Mouse (Mus musculus): ENCODE measurements around the gene Olfr52. TPM values are rescaled to one million over a fixed set of nuclear protein-coding genes. Genes with fewer than 3 reads are reported as not detected.

Gene Olfr52
- polyA plus RNA-seq, 1 experiment from 2014 or later: not detected

Other genes with a start within 250 kb of the Olfr52 start
- gene Olfr1028, start 235.2 kb downstream of the Olfr52 start, polyA plus RNA-seq (2015; fragmentation: Nextera tagmentation; extraction: Ambion mirVana): not detected in 2 replicates
- gene Olfr1029, start 211.8 kb downstream of the Olfr52 start, polyA plus RNA-seq (2015; fragmentation: Nextera tagmentation; extraction: Ambion mirVana): not detected in 2 replicates
- gene Olfr1030, start 206.4 kb downstream of the Olfr52 start, polyA plus RNA-seq (2015; fragmentation: Nextera tagmentation; extraction: Ambion mirVana): not detected in 2 replicates
- not detected in 2 replicates for gene Olfr1031, start 195.4 kb downstream of the Olfr52 start, polyA plus RNA-seq (2015; fragmentation: Nextera tagmentation; extraction: Ambion mirVana)
- gene Olfr1032, start 180.1 kb downstream of the Olfr52 start, polyA plus RNA-seq (2015; fragmentation: Nextera tagmentation; extraction: Ambion mirVana): not detected in 2 replicates
- 3.6 and 5.2 TPM in 2 replicates for gene Olfr1033, start 165.1 kb downstream of the Olfr52 start, polyA plus RNA-seq (2015; fragmentation: Nextera tagmentation; extraction: Ambion mirVana)
- 0.05 and 0.10 TPM in 2 replicates for gene Olfr1034, start 139.8 kb downstream of the Olfr52 start, polyA plus RNA-seq (2015; fragmentation: Nextera tagmentation; extraction: Ambion mirVana)
- gene Olfr1036, start 111.7 kb downstream of the Olfr52 start, polyA plus RNA-seq (2015; fragmentation: Nextera tagmentation; extraction: Ambion mirVana): not detected in 2 replicates
- gene Olfr1037, start 98.3 kb downstream of the Olfr52 start, polyA plus RNA-seq (2015; fragmentation: Nextera tagmentation; extraction: Ambion mirVana): not detected in 2 replicates
- gene Olfr1039, start 49.8 kb downstream of the Olfr52 start, polyA plus RNA-seq (2015; fragmentation: Nextera tagmentation; extraction: Ambion mirVana): not detected in 2 replicates
- not detected in 2 replicates for gene Olfr1040, start 39.0 kb downstream of the Olfr52 start, polyA plus RNA-seq (2015; fragmentation: Nextera tagmentation; extraction: Ambion mirVana)
- not detected in 2 replicates for gene Olfr1042, start 23.8 kb downstream of the Olfr52 start, polyA plus RNA-seq (2015; fragmentation: Nextera tagmentation; extraction: Ambion mirVana)
- gene Olfr1043, start 18.2 kb downstream of the Olfr52 start, polyA plus RNA-seq (2015; fragmentation: Nextera tagmentation; extraction: Ambion mirVana): not detected in 2 replicates
- gene Olfr1044, start 7.9 kb downstream of the Olfr52 start, polyA plus RNA-seq (2015; fragmentation: Nextera tagmentation; extraction: Ambion mirVana): not detected in 2 replicates
- gene Olfr1045, start 17.3 kb upstream of the Olfr52 start, polyA plus RNA-seq (2015; fragmentation: Nextera tagmentation; extraction: Ambion mirVana): not detected in 2 replicates
- not detected in 2 replicates for gene Olfr1046, start 33.6 kb upstream of the Olfr52 start, polyA plus RNA-seq (2015; fragmentation: Nextera tagmentation; extraction: Ambion mirVana)
- not detected in 2 replicates for gene Olfr1047, start 45.7 kb upstream of the Olfr52 start, polyA plus RNA-seq (2015; fragmentation: Nextera tagmentation; extraction: Ambion mirVana)
- gene Olfr1048, start 54.6 kb upstream of the Olfr52 start, polyA plus RNA-seq (2015; fragmentation: Nextera tagmentation; extraction: Ambion mirVana): not detected in 2 replicates
- not detected in 2 replicates for gene Olfr1049, start 72.6 kb upstream of the Olfr52 start, polyA plus RNA-seq (2015; fragmentation: Nextera tagmentation; extraction: Ambion mirVana)
- not detected in 2 replicates for gene Olfr1051, start 93.4 kb upstream of the Olfr52 start, polyA plus RNA-seq (2015; fragmentation: Nextera tagmentation; extraction: Ambion mirVana)
- gene Olfr1052, start 106.8 kb upstream of the Olfr52 start, polyA plus RNA-seq (2015; fragmentation: Nextera tagmentation; extraction: Ambion mirVana): not detected in 2 replicates
- gene Olfr1053, start 129.6 kb upstream of the Olfr52 start, polyA plus RNA-seq (2015; fragmentation: Nextera tagmentation; extraction: Ambion mirVana): not detected in 2 replicates
- not detected in 2 replicates for gene Olfr1054, start 149.8 kb upstream of the Olfr52 start, polyA plus RNA-seq (2015; fragmentation: Nextera tagmentation; extraction: Ambion mirVana)
- gene Olfr1055, start 164.6 kb upstream of the Olfr52 start, polyA plus RNA-seq (2015; fragmentation: Nextera tagmentation; extraction: Ambion mirVana): not detected in 2 replicates
- gene Olfr1056, start 176.8 kb upstream of the Olfr52 start, polyA plus RNA-seq (2015; fragmentation: Nextera tagmentation; extraction: Ambion mirVana): not detected in 2 replicates
- not detected in 2 replicates for gene Olfr1057, start 192.7 kb upstream of the Olfr52 start, polyA plus RNA-seq (2015; fragmentation: Nextera tagmentation; extraction: Ambion mirVana)
- gene Olfr1058, start 202.9 kb upstream of the Olfr52 start, polyA plus RNA-seq (2015; fragmentation: Nextera tagmentation; extraction: Ambion mirVana): not detected in 2 replicates
- gene Olfr1061, start 228.4 kb upstream of the Olfr52 start, polyA plus RNA-seq (2015; fragmentation: Nextera tagmentation; extraction: Ambion mirVana): not detected in 2 replicates
- not detected in 2 replicates for gene Olfr1062, start 241.1 kb upstream of the Olfr52 start, polyA plus RNA-seq (2015; fragmentation: Nextera tagmentation; extraction: Ambion mirVana)

Measured in stomach, embryonic 15.5 days (tissue).